Mouse (Mus musculus) forebrain, postnatal 0 days (tissue): ENCODE results near the gene BC024978. TPM values are rescaled to one million over a fixed set of nuclear protein-coding genes. Genes with fewer than 3 reads are reported as not detected.

Experiments
- ATAC-seq: fragments of 200-750 bp; cut with Nextera tagmentation; 2 replicates; pipeline ENCODE4 v1.8.0; 2017; ENCODE audit warnings: mild to moderate bottlenecking, moderate library complexity
- DNase-seq: peaks from one replicate; pipeline ENCODE4 v3.0.0-alpha.2; 2015
- H3K27ac ChIP-seq: fragments of 300-500 bp; sonication (generic); 2 replicates; pipeline ENCODE4 v1.5.1; 2014; ENCODE audit warnings: low read depth, mild to moderate bottlenecking, antibody characterized with exemption, low read length, moderate library complexity, mixed read lengths
- H3K27me3 ChIP-seq: fragments of 300-500 bp; sonication (generic); 2 replicates; pipeline ENCODE4 v1.6.1; 2014; ENCODE audit warnings: mild to moderate bottlenecking, low read length, mixed read lengths; ENCODE audit not compliant: insufficient read depth
- H3K36me3 ChIP-seq: fragments of 300-500 bp; sonication (generic); 2 replicates; pipeline ENCODE4 v1.6.1; 2014; ENCODE audit warnings: mild to moderate bottlenecking, moderate library complexity; ENCODE audit not compliant: insufficient read depth
- H3K4me1 ChIP-seq: fragments of 300-500 bp; sonication (generic); 2 replicates; pipeline ENCODE4 v1.6.1; 2014; ENCODE audit warnings: antibody characterized with exemption; ENCODE audit not compliant: insufficient read depth
- H3K4me2 ChIP-seq: fragments of 300-500 bp; sonication (generic); 2 replicates; pipeline ENCODE4 v1.6.1; 2014; ENCODE audit warnings: low read depth, mild to moderate bottlenecking, moderate library complexity
- H3K4me3 ChIP-seq: fragments of 300-500 bp; sonication (generic); 2 replicates; pipeline ENCODE4 v1.5.1; 2014; ENCODE audit warnings: low read depth, low read length, mixed read lengths
- H3K9ac ChIP-seq: fragments of 300-500 bp; sonication (generic); 2 replicates; pipeline ENCODE4 v1.6.1; 2014; ENCODE audit warnings: mild to moderate bottlenecking
- H3K9me3 ChIP-seq: fragments of 300-500 bp; sonication (generic); 2 replicates; pipeline ENCODE4 v1.6.1; 2016; ENCODE audit warnings: low read length
- CTCF ChIP-seq: sonication (generic); IDR thresholded peaks from 2 replicates; pipeline ENCODE4 v1.5.1; 2016; ENCODE audit warnings: antibody characterized with exemption, control low read depth, low read depth
- WGBS: fragments of 180-500 bp; shearing (Covaris S2); extraction: QIAGEN DNeasy Blood & Tissue Kit; methylation state at CpG from one replicate; pipeline ENCODE4 v1.1.7; 2014; 5-methylcytosine and 5-hydroxymethylcytosine counted together
- polyA plus RNA-seq: library from polyadenylated mRNA; unstranded; fragments of >200 nt; fragmentation: Nextera tagmentation; extraction: Ambion mirVana; gene quantifications from 2 replicates; pipeline ENCODE4 v1.2.1, GENCODE M21; 2015
- total RNA-seq: library from RNA; depleted of rRNA; stranded (reverse); fragments of >200 nt; gene quantifications from 2 replicates; pipeline ENCODE4 v1.2.3, GENCODE M21; 2014

Gene BC024978
- total and polyA plus RNA-seq, 2 experiments from 2014 or later = 2.0 to 5.7 TPM

DNA sequence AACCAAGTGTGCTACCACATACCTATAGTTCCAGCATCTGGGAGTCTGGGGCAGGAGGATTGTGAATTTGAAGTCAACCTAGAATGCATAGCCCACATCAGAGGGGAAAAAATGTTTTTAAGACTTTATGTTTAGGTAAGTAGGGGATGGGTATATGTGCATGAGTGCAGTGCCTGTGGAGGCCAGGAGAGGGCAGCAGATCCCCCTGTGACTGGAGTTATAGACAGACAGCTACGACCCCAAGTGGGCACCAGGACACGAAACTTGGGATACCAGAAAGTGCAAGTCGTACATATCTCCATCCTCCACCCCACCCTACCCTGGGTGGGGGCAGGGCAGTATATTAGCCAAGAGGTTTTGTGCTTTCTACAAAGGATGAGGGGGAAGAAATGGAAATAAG, 10.6 kb upstream of the BC024978 start:
- Histone ChIP-seq H3K9ac (no peak overlapping the region), H3K4me2 (no peak overlapping the region), H3K36me3 (peaks cover 54% of the 10 kb centered on the region), H3K27ac (no peak overlapping the region), H3K27me3 (no peaks in the 10 kb centered on the region), H3K4me3 (no peak overlapping the region), H3K4me1 (no peaks in the 10 kb centered on the region), H3K9me3 (no peaks in the 10 kb centered on the region)
- WGBS = 69% methylated on average over 3 of the region's 3 CpGs
- peak; percentile 69 for TF ChIP-seq CTCF
- DNase-seq (peak; percentile 32), ATAC-seq (peak; percentile 36; the same call in 1 of the 2 replicates)

GRCm38 (mm10) chr7:27185986-27186385, 9.6 kb upstream of the BC024978 start:
- Histone ChIP-seq H3K27ac (no peak overlapping the region), H3K4me1 (no peaks in the 10 kb centered on the region), H3K36me3 (peaks cover 65% of the 10 kb centered on the region), H3K9ac (no peak overlapping the region), H3K4me3 (no peak overlapping the region), H3K27me3 (no peaks in the 10 kb centered on the region), H3K4me2 (no peak overlapping the region), H3K9me3 (no peaks in the 10 kb centered on the region)
- WGBS = 95% methylated on average over 5 of the region's 5 CpGs
- DNase-seq = no peak
- no peak for ATAC-seq
- no peak for TF ChIP-seq CTCF

- Histone ChIP-seq H3K27me3 (no peaks in the 10 kb centered on the region), H3K9ac (no peak overlapping the region), H3K36me3 (peaks cover 86% of the 10 kb centered on the region), H3K27ac (no peak overlapping the region), H3K9me3 (no peaks in the 10 kb centered on the region), H3K4me2 (no peak overlapping the region), H3K4me3 (no peak overlapping the region), H3K4me1 (peaks cover under 1% of the 10 kb centered on the region; the same call in 1 of the 2 replicates)
- 97% methylated on average over 10 of the region's 10 CpGs for WGBS
- peak; percentile 35; the same call in 1 of the 2 replicates for TF ChIP-seq CTCF
- no peak for DNase-seq
- no peak for ATAC-seq
These were observed 6.2 kb upstream of the BC024978 start for GRCm38 (mm10) chr7:27189271-27189931.

GRCm38 (mm10) chr7:27192434-27192833, 3.1 kb upstream of the BC024978 start:
- H3K9me3 ChIP-seq = no peaks in the 10 kb centered on the region
- WGBS = 89% methylated on average over 5 of the region's 5 CpGs

GRCm38 (mm10) chr7:27193731-27194130, 1.9 kb upstream of the BC024978 start:
- Histone ChIP-seq H3K36me3 (peaks cover 46% of the 10 kb centered on the region), H3K4me1 (peaks cover 12% of the 10 kb centered on the region), H3K4me2 (no peak overlapping the region; the same call in 1 of the 2 replicates), H3K27ac (no peak overlapping the region), H3K9ac (no peak overlapping the region), H3K27me3 (no peaks in the 10 kb centered on the region), H3K4me3 (no peak overlapping the region), H3K9me3 (no peaks in the 10 kb centered on the region)
- no peak for TF ChIP-seq CTCF
- DNase-seq = no peak
- 91% methylated on average over 4 of the region's 4 CpGs for WGBS
- ATAC-seq = no peak

More at GRCm38 (mm10) chr7:27192434-27192833, 3.1 kb upstream of the BC024978 start:
- Histone ChIP-seq H3K27me3 (no peaks in the 10 kb centered on the region), H3K36me3 (peaks cover 59% of the 10 kb centered on the region), H3K4me2 (no peak overlapping the region), H3K27ac (no peak overlapping the region), H3K9ac (no peak overlapping the region), H3K4me3 (no peak overlapping the region), H3K4me1 (peaks cover 12% of the 10 kb centered on the region)
- no peak for DNase-seq
- TF ChIP-seq CTCF = no peak
- no peak for ATAC-seq

GRCm38 (mm10) chr7:27197136-27197535, 1.6 kb downstream of the BC024978 start:
- 87% methylated on average over 3 of the region's 3 CpGs for WGBS
- H3K9ac ChIP-seq = no peak overlapping the region
- H3K9me3 ChIP-seq = no peaks in the 10 kb centered on the region
- no peak for ATAC-seq
- no peak overlapping the region for H3K4me3 ChIP-seq
- peaks cover 12% of the 10 kb centered on the region for H3K4me1 ChIP-seq
- DNase-seq = no peak
- no peak overlapping the region for H3K4me2 ChIP-seq
- no peak for TF ChIP-seq CTCF
- H3K36me3 ChIP-seq = peaks cover 13% of the 10 kb centered on the region
- H3K27ac ChIP-seq = no peak overlapping the region
- no peaks in the 10 kb centered on the region for H3K27me3 ChIP-seq

DNA sequence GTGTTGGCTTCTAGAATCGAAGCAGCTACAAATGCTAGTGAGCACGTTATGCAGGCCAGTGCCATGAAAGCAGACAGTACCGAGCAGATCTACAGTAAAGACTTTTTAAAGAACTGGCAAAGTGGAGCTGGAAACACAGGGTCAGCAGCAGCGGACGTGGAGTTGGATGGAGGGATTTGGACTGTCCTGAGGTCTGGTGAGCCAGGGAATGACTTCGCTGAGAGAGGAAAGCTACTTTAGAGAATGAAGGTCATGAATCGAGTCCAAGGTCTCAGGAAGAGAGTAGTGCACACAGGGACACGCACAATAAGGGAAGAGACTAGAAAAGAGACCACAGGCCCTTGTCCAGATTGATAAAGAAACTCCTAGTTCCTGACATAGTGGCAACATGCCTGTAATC, 2.1 kb downstream of the BC024978 start:
- WGBS = 93% methylated on average over 8 of the region's 8 CpGs
- H3K4me3 ChIP-seq = no peak overlapping the region
- peaks cover 13% of the 10 kb centered on the region for H3K36me3 ChIP-seq
- no peaks in the 10 kb centered on the region for H3K27me3 ChIP-seq
- no peak overlapping the region for H3K9ac ChIP-seq
- H3K27ac ChIP-seq = no peak overlapping the region
- peaks cover 12% of the 10 kb centered on the region for H3K4me1 ChIP-seq
- H3K4me2 ChIP-seq = no peak overlapping the region
- no peak for ATAC-seq
- no peak for DNase-seq
- H3K9me3 ChIP-seq = no peaks in the 10 kb centered on the region
- TF ChIP-seq CTCF = no peak
